Mouse (Mus musculus): ENCODE data around the gene Ergic1.

DNA sequence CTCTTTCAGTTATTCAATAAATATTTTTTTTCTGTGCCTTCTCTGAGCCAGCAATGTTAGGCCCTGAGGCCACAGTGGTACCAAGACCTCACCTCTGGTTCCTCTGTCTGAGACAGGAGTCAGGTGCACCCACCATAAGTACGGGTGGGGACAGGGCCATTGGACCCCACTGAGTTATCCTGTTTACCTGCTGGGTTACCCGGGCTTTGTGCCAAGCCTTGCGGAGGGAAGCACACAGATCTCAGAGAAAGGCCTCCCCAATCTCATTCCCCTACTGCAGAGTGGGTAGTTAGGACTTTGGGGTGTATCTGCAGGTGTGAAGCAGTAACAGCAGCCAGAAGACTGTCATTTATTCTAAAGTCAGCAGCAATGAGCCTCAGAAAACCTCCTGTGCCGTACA lies 50.6 kb downstream of the Ergic1 start:
- TF ChIP-seq CTCF (IDR thresholded peaks at IDR 0.05; ENCODE audit: extremely low read depth, insufficient read length, insufficient replicate concordance, low read depth, low read length) (no peak), POLR2A (IDR thresholded peaks at IDR 0.05; ENCODE audit: low read depth, low read length) (no peak)
